Mouse (Mus musculus): ENCODE results near the gene Cnga4. TPM values are rescaled to one million over a fixed set of nuclear protein-coding genes. Genes with fewer than 3 reads are reported as not detected.
"Not testable (repeated sequence)": the region's sequence is repeated elsewhere in the genome, so short reads cannot be mapped to it uniquely, and the experiment has no call there.

The Cnga4 gene
- polyA plus RNA-seq, 1 experiment from 2014 or later: not detected

DNA sequence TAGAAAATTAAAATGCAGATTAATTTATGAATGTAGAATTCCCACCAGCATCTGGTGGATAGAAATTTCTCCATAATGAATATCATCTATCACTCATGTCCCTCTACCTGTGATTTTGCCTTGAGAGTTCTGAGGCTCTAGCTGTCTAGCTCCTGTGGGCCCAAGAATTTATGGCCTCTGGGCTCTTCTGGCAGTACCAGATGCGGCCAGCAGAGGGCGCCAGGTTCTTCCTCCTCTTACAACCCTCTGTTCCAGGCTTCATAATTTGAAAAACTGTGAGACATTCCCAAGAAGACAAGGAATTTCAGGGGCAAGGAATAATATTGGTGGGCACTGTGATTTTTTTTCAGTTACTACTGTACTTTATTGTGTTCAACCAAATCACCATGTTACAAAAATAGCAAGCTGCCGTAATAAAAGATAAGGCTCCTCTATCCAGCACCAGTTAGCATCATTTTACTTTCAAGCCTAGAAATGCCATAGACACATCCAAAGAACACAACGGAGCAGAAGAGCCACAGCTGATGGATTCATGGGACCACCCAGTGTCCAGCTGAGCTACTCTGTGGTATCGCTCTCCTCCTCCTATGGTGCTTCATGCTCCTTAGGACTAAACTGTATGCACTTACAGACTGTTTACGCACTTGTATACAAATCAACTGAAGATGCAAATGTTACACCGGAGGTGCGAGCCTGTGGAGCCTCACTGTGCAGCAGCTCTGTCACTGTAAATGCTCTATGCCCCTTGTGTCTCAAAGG lies 7.7 kb downstream of the Cnga4 start:
- not testable (repeated sequence) for H3K9ac ChIP-seq (replicated peaks; ENCODE audit: low read depth); H3K27me3 ChIP-seq (replicated peaks; ENCODE audit: insufficient read depth, low read length); H3K4me3 ChIP-seq (ENCODE audit: low read depth, low read length); H3K4me2 ChIP-seq (replicated peaks; ENCODE audit: low read depth, low read length); H3K27ac ChIP-seq (ENCODE audit: low read length); ATAC-seq; H3K36me3 ChIP-seq (ENCODE audit: insufficient read depth, low read length); H3K4me1 ChIP-seq (ENCODE audit: insufficient read depth, low read depth, low read length); H3K9me3 ChIP-seq (ENCODE audit: low read length)
- WGBS: 55% methylated on average over 8 of the region's 8 CpGs
- peak; percentile 93 for TF ChIP-seq CTCF (IDR thresholded peaks at IDR 0.05)
- DNase-seq (ENCODE audit: low spot score): peak; percentile 68

DNA sequence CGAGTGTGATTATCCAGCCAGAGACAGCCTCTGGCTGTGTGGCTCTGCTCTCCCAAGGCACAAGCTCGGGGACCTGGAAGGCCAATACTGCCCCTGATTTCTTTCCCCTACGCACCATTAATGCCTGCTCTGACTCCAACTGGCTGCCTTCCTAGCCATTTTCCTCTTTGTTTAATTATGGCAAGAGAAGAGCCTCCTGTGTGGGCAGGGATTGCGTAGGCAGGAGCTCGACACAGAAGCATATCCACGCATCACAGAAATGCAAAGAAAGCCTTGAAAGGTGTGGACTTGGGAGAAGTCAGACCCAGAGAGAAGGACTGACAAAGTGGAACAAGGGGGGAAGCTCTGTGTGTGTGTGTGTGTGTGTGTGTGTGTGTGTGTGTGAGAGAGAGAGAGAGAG lies 10.0 kb downstream of the Cnga4 start:
- Histone ChIP-seq H3K9me3 (ENCODE audit: low read length) (no peaks in the 10 kb centered on the region), H3K4me2 (replicated peaks; ENCODE audit: low read depth, low read length) (no peak overlapping the region), H3K9ac (replicated peaks; ENCODE audit: low read depth) (no peak overlapping the region), H3K27ac (ENCODE audit: low read length) (no peak overlapping the region), H3K4me1 (ENCODE audit: insufficient read depth, low read depth, low read length) (no peaks in the 10 kb centered on the region), H3K27me3 (replicated peaks; ENCODE audit: insufficient read depth, low read length) (no peaks in the 10 kb centered on the region), H3K36me3 (ENCODE audit: insufficient read depth, low read length) (no peaks in the 10 kb centered on the region), H3K4me3 (ENCODE audit: low read depth, low read length) (no peak overlapping the region)
- 47% methylated on average over 6 of the region's 6 CpGs for WGBS
- DNase-seq (ENCODE audit: low spot score) (no peak), ATAC-seq (no peak)
- TF ChIP-seq EP300 (IDR thresholded peaks at IDR 0.05) (no peak), CTCF (IDR thresholded peaks at IDR 0.05) (no peak)

DNA sequence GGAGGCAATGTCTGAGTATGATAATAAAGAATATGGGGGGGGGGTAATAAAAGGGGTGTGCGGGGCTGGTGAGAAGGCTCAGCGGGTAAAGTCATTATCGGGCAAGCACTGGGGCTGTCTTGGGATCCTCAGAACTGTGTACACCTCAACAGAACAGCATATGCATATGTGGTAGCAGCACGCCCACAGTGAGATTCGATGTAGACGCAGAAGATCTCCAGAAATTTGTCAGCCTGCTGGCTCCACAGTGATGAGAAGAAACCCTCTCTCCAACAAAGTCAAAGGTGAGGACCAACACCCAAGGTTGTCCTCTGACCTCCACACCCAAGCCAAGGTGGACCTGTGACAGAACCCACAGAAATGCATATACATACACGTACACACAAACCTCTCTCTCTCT lies 12.2 kb downstream of the Cnga4 start:
- Histone ChIP-seq H3K36me3 (ENCODE audit: insufficient read depth, low read length) (no peaks in the 10 kb centered on the region), H3K4me1 (ENCODE audit: insufficient read depth, low read depth, low read length) (no peaks in the 10 kb centered on the region), H3K27ac (ENCODE audit: low read length) (no peak overlapping the region), H3K4me3 (ENCODE audit: low read depth, low read length) (no peak overlapping the region), H3K9ac (replicated peaks; ENCODE audit: low read depth) (no peak overlapping the region), H3K27me3 (replicated peaks; ENCODE audit: insufficient read depth, low read length) (no peaks in the 10 kb centered on the region), H3K4me2 (replicated peaks; ENCODE audit: low read depth, low read length) (no peak overlapping the region), H3K9me3 (ENCODE audit: low read length) (no peaks in the 10 kb centered on the region)
- TF ChIP-seq CTCF (IDR thresholded peaks at IDR 0.05): no peak
- TF ChIP-seq EP300 (IDR thresholded peaks at IDR 0.05): no peak
- ATAC-seq (no peak), DNase-seq (ENCODE audit: low spot score) (no peak)
- 92% methylated on average over 7 of the region's 7 CpGs for WGBS

DNA sequence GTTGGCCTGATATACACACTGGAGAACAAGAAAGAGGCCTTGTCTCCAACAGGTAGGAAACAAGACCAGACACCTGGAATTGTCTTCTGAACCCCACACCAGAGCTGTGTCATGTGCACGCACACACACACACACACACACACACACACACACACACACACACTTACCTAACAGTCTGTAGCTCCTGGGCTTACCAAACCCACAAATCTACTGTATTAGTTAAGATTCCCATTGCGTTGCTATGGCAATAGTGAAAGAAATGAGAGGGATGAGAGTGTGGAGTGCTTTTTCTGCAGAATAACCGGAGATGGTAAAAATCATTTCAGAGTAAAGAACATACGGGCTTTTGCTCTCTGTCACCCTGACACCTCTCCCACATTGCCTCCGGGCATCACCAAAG lies 13.7 kb downstream of the Cnga4 start:
- no peak overlapping the region for H3K4me2 ChIP-seq (replicated peaks; ENCODE audit: low read depth, low read length)
- H3K9ac ChIP-seq (replicated peaks; ENCODE audit: low read depth): no peak overlapping the region
- TF ChIP-seq CTCF (IDR thresholded peaks at IDR 0.05) (no peak), EP300 (IDR thresholded peaks at IDR 0.05) (no peak)
- no peaks in the 10 kb centered on the region for H3K36me3 ChIP-seq (ENCODE audit: insufficient read depth, low read length)
- H3K4me3 ChIP-seq (ENCODE audit: low read depth, low read length): no peak overlapping the region
- H3K9me3 ChIP-seq (ENCODE audit: low read length): no peaks in the 10 kb centered on the region
- H3K4me1 ChIP-seq (ENCODE audit: insufficient read depth, low read depth, low read length): no peaks in the 10 kb centered on the region
- ATAC-seq (no peak), DNase-seq (ENCODE audit: low spot score) (no peak)
- no peaks in the 10 kb centered on the region for H3K27me3 ChIP-seq (replicated peaks; ENCODE audit: insufficient read depth, low read length)
- WGBS: 71% methylated on average over 5 of the region's 5 CpGs
- no peak overlapping the region for H3K27ac ChIP-seq (ENCODE audit: low read length)

DNA sequence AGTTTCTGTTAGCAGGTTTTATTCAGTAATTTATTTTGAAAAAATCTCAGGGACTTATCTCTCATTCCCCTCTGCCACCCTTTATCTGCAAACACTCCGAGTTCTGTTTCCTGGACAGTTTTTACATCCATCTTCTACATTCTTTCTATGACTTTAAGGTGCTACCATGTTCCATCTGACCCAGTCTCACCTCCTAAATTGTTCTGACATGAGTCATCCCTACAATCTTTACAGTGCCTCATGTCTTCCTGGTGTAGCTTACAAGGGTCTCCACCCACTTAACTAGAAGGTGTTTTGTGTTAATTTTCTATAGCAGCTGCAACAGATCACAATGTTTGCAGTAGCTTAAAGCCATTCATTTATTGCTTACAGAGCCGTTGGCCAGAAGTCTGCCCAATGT lies 16.5 kb downstream of the Cnga4 start:
- Histone ChIP-seq H3K4me3 (ENCODE audit: low read depth, low read length) (no peak overlapping the region), H3K9ac (replicated peaks; ENCODE audit: low read depth) (no peak overlapping the region), H3K9me3 (ENCODE audit: low read length) (no peaks in the 10 kb centered on the region), H3K4me2 (replicated peaks; ENCODE audit: low read depth, low read length) (no peak overlapping the region), H3K27me3 (replicated peaks; ENCODE audit: insufficient read depth, low read length) (peaks cover 5% of the 10 kb centered on the region), H3K4me1 (ENCODE audit: insufficient read depth, low read depth, low read length) (no peaks in the 10 kb centered on the region), H3K27ac (ENCODE audit: low read length) (no peak overlapping the region), H3K36me3 (ENCODE audit: insufficient read depth, low read length) (no peaks in the 10 kb centered on the region)
- DNase-seq (ENCODE audit: low spot score) (no peak), ATAC-seq (no peak)
- 8% methylated on average over 2 of the region's 2 CpGs for WGBS
- TF ChIP-seq CTCF (IDR thresholded peaks at IDR 0.05): no peak
- TF ChIP-seq EP300 (IDR thresholded peaks at IDR 0.05): no peak

DNA sequence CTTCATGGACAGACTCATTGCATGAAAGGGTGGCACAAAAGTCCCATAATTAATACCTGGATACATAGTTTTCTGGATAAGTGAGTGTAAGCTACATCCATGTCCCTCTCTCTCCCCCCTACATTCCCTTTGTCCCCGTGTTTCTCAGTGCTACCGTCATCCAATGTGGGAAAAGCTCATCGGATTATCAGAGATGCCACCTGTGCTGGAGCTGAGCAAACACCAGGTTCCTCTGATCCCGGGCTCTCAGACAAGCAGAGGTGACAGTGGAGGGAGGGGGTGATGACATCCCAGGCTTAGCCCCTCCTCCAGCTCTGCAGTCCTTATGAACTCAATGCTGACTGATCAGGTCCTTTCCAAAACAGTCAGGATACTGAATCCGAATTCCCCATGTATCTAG lies 20.0 kb downstream of the Cnga4 start:
- H3K27me3 ChIP-seq (replicated peaks; ENCODE audit: insufficient read depth, low read length): peaks cover 11% of the 10 kb centered on the region
- no peaks in the 10 kb centered on the region for H3K36me3 ChIP-seq (ENCODE audit: insufficient read depth, low read length)
- TF ChIP-seq EP300 (IDR thresholded peaks at IDR 0.05): no peak
- no peak for TF ChIP-seq CTCF (IDR thresholded peaks at IDR 0.05)
- no peak overlapping the region for H3K9ac ChIP-seq (replicated peaks; ENCODE audit: low read depth)
- DNase-seq (ENCODE audit: low spot score) (no peak), ATAC-seq (no peak)
- WGBS: 15% methylated on average over 5 of the region's 5 CpGs
- no peaks in the 10 kb centered on the region for H3K4me1 ChIP-seq (ENCODE audit: insufficient read depth, low read depth, low read length)
- no peak overlapping the region for H3K4me3 ChIP-seq (ENCODE audit: low read depth, low read length)
- no peaks in the 10 kb centered on the region for H3K9me3 ChIP-seq (ENCODE audit: low read length)
- no peak overlapping the region for H3K27ac ChIP-seq (ENCODE audit: low read length)
- H3K4me2 ChIP-seq (replicated peaks; ENCODE audit: low read depth, low read length): no peak overlapping the region

Measured in lung, postnatal 0 days (tissue).